Mouse (Mus musculus) lung, postnatal 0 days (tissue): ENCODE data around the gene Ctc1.

Experiments
- CTCF ChIP-seq: IDR thresholded peaks from 2 replicates; pipeline ENCODE4 v1.5.1; 2016; ENCODE audit warnings: antibody characterized with exemption, mild to moderate bottlenecking
- EP300 ChIP-seq: IDR thresholded peaks from 2 replicates; pipeline ENCODE4 v1.6.1; 2016; ENCODE audit warnings: antibody characterized with exemption, mild to moderate bottlenecking, control low read depth

GRCm38 (mm10) chr11:69058265-69058664 lies 42.6 kb downstream of the Ctc1 start:
- TF ChIP-seq CTCF, result no peak
- no peak for TF ChIP-seq EP300
